Mouse (Mus musculus) v-Abl transformed pro-B cells (cell line): ENCODE measurements around the gene Cacna2d4.

Experiments
- in situ Hi-C, 2 experiments: fragments of 400-800 bp; cut with MboI; formaldehyde crosslinking; loops; one replicate each; pipeline ENCODE4 v1.15.1; 2025; ENCODE audit not compliant: unreplicated experiment in 2 of 2

Cacna2d4 gene

GRCm38 (mm10) chr6:119401545-119402304 lies 165.4 kb downstream of the Cacna2d4 start:
- in situ Hi-C loops: no loop called here
